Mouse (Mus musculus): ENCODE data around the gene Dmrtc2. TPM values are rescaled to one million over a fixed set of nuclear protein-coding genes. Genes with fewer than 3 reads are reported as not detected.
A peak's percentile ranks its signal among the peaks of the same experiment; 100 is the strongest.

Dmrtc2 gene
- total and polyA plus RNA-seq, 3 experiments: not detected

DNA sequence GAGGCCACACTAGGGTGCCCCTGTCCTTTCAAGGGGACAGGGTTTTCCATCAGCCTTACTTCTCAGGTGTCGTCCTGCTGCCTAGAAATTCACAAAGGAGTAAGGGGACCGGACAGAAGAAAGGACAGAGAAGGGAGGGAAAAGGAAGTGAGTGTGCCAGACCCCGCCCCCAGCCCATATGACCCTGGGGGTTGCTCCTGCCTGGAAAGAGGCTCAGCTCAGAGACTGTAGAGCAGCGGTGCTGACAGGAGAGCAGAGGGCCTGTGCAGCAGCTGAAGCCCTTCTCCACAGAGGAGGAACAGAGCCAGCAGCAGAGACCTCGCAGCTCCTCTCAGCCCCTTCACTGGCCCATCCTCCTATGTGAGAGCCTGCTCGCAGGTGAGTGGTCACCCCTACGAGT, 16.2 kb upstream of the Dmrtc2 start:
- Histone ChIP-seq H3K4me3 (ENCODE audit: control insufficient read depth in 1 of 2, insufficient read depth in 1 of 2, low read depth in 2 of 2, low read length in 2 of 2) (peak overlapping the region; percentile 37 to 44), H3K36me3 (ENCODE audit: control insufficient read depth in 1 of 2, insufficient read depth in 2 of 2, low read length in 2 of 2) (peaks cover 0 to 15% of the 10 kb centered on the region in 2 experiments; a peak in 2 of 4 replicates), H3K9me3 (replicated peaks; ENCODE audit: insufficient read depth, low read length) (no peaks in the 10 kb centered on the region), H3K79me2 (ENCODE audit: control insufficient read depth, insufficient read depth, low read length, poor library complexity) (no peaks in the 10 kb centered on the region; the same call in 1 of the 2 replicates), H3K4me1 (ENCODE audit: control insufficient read depth in 1 of 2, insufficient read depth in 2 of 2, low read length in 2 of 2) (peaks cover 7 to 15% of the 10 kb centered on the region in 2 experiments), H3K27me3 (ENCODE audit: control insufficient read depth in 1 of 2, insufficient read depth in 2 of 2, low read length in 2 of 2) (no peaks in the 10 kb centered on the region), H3K9ac (ENCODE audit: control insufficient read depth, low read depth, low read length, poor library complexity, severe bottlenecking) (peak overlapping the region; percentile 73), H3K27ac (ENCODE audit: control insufficient read depth, low read depth, low read length) (peak overlapping the region; percentile 97)
- DNase-seq (ENCODE audit: low read depth, low spot score): peak; percentile 81
- TF ChIP-seq TBP (IDR thresholded peaks at IDR 0.05; ENCODE audit: low read depth, low read length) (peak; percentile 60; the same call in 1 of the 2 replicates), MXI1 (IDR thresholded peaks at IDR 0.05; ENCODE audit: low read depth, low read length) (0 out of 2 replicates have a peak, but pooled peaks have one; percentile 42), GABPA (IDR thresholded peaks at IDR 0.05; ENCODE audit: low read depth, low read length) (no peak), POLR2A (IDR thresholded peaks at IDR 0.05; ENCODE audit: control insufficient read depth in 1 of 2, insufficient read depth in 1 of 2, low read depth in 1 of 2, low read length in 2 of 2, poor library complexity in 1 of 2) (peak; percentile 43 to 53; a peak in 2 of 4 replicates), RAD21 (IDR thresholded peaks at IDR 0.05; ENCODE audit: low read depth, low read length) (no peak), POLR2AphosphoS2 (IDR thresholded peaks at IDR 0.05; ENCODE audit: low read length) (no peak), ZC3H11A (IDR thresholded peaks at IDR 0.05; ENCODE audit: low read depth, low read length) (no peak), ZMIZ1 (IDR thresholded peaks at IDR 0.05; ENCODE audit: low read depth, low read length) (no peak), USF1 (IDR thresholded peaks at IDR 0.05; ENCODE audit: low read depth, low read length) (peak; percentile 58)

DNA sequence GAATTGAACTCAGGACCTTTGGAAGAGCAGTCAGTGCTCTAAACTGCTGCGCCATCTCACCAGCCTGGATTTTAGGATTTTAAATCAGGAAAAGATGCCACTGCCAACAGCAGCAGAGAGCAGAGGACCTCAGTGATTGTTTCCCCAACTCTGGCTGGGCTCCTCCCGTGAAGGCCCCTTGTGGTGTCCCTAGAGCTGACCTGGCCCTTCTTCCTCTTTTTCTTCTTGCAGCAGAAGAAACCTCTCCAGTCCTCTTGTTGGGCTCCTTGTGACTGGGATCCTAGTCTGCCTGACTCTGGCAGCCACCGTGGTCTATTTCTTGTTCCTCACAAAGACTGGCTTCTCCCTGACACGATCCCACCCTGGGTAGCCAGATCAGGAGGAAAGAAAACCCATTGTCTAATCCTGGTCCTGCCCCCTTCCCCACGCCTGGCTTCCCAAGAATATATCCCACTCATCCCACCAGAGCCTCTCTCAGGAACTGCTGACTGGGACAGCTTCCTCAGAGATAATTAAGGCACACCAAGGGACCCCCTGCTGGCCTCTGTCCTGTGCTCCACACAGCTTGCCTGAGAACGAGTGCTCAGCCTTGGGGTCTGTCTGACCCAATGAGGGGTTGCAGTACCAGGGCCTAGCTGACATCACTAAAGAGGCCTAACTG, 13.3 kb upstream of the Dmrtc2 start:
- DNase-seq (ENCODE audit: low read depth, low spot score): peak; percentile 56
- TF ChIP-seq USF1 (IDR thresholded peaks at IDR 0.05; ENCODE audit: low read depth, low read length) (no peak), MAX (IDR thresholded peaks at IDR 0.05; ENCODE audit: low read length) (no peak), HCFC1 (IDR thresholded peaks at IDR 0.05; ENCODE audit: low read depth, low read length) (no peak), BHLHE40 (IDR thresholded peaks at IDR 0.05; ENCODE audit: borderline replicate concordance, low read depth, low read length) (no peak), MEF2A (IDR thresholded peaks at IDR 0.05; ENCODE audit: extremely low read depth, insufficient replicate concordance, low read depth, low read length, poor library complexity, severe bottlenecking) (no peak), MXI1 (IDR thresholded peaks at IDR 0.05; ENCODE audit: low read depth, low read length) (no peak), TCF12 (IDR thresholded peaks at IDR 0.05; ENCODE audit: low read depth, low read length) (no peak), CTCF (IDR thresholded peaks at IDR 0.05 in 2 of 3, conservative IDR thresholded peaks at IDR 0.05 in 1 of 3; ENCODE audit: control insufficient read depth in 1 of 3, insufficient read depth in 1 of 3, low read depth in 2 of 3, low read length in 3 of 3, poor library complexity in 1 of 3, severe bottlenecking in 1 of 3) (no peak), CHD2 (IDR thresholded peaks at IDR 0.05; ENCODE audit: low read length) (no peak), GABPA (IDR thresholded peaks at IDR 0.05; ENCODE audit: low read depth, low read length) (no peak), MAZ (IDR thresholded peaks at IDR 0.05; ENCODE audit: low read depth, low read length) (no peak), POLR2AphosphoS5 (IDR thresholded peaks at IDR 0.05; ENCODE audit: borderline replicate concordance, low read depth, low read length) (no peak), USF2 (IDR thresholded peaks at IDR 0.05; ENCODE audit: borderline replicate concordance in 1 of 2, insufficient read depth in 1 of 2, low read depth in 1 of 2, low read length in 2 of 2) (no peak), NELFE (IDR thresholded peaks at IDR 0.05; ENCODE audit: low read depth, low read length) (no peak), JUND (IDR thresholded peaks at IDR 0.05; ENCODE audit: low read depth, low read length) (no peak), GATA1 (IDR thresholded peaks at IDR 0.05; ENCODE audit: low read depth, low read length) (no peak), MAFK (IDR thresholded peaks at IDR 0.05; ENCODE audit: borderline replicate concordance, low read depth, low read length) (no peak)
- Histone ChIP-seq H3K9me3 (replicated peaks; ENCODE audit: insufficient read depth, low read length) (no peaks in the 10 kb centered on the region), H3K36me3 (ENCODE audit: control insufficient read depth in 1 of 2, insufficient read depth in 2 of 2, low read length in 2 of 2) (peaks cover 0 to 9% of the 10 kb centered on the region in 2 experiments; a peak in 2 of 4 replicates), H3K4me1 (ENCODE audit: control insufficient read depth in 1 of 2, insufficient read depth in 2 of 2, low read length in 2 of 2) (peaks cover 2 to 15% of the 10 kb centered on the region in 2 experiments; a peak in 3 of 4 replicates), H3K27me3 (ENCODE audit: control insufficient read depth in 1 of 2, insufficient read depth in 2 of 2, low read length in 2 of 2) (peaks cover 0 to 4% of the 10 kb centered on the region in 2 experiments; a peak in 3 of 4 replicates), H3K27ac (ENCODE audit: control insufficient read depth, low read depth, low read length) (no peak overlapping the region), H3K4me3 (ENCODE audit: control insufficient read depth in 1 of 2, insufficient read depth in 1 of 2, low read depth in 2 of 2, low read length in 2 of 2) (no peak overlapping the region), H3K79me2 (ENCODE audit: control insufficient read depth, insufficient read depth, low read length, poor library complexity) (no peaks in the 10 kb centered on the region; the same call in 1 of the 2 replicates), H3K9ac (ENCODE audit: control insufficient read depth, low read depth, low read length, poor library complexity, severe bottlenecking) (no peak overlapping the region)

Measured in MEL (cell line).